Mouse (Mus musculus): ENCODE measurements around the gene Olfr967. TPM values are rescaled to one million over a fixed set of nuclear protein-coding genes. Genes with fewer than 3 reads are reported as not detected.
"Not testable (repeated sequence)": the region's sequence is repeated elsewhere in the genome, so short reads cannot be mapped to it uniquely, and the experiment has no call there.

Gene Olfr967
- not detected in 2 replicates for total RNA-seq (2021)
- long read RNA-seq: 0 reads

- no peak for DNase-seq
Measured at GRCm38 (mm10) chr9:39745949-39746348, at the start of gene Olfr967. Olfr967 (plus strand) TSS chr9:39746249.

- DNase-seq: not testable (repeated sequence)
Measured at GRCm38 (mm10) chr9:39701123-39701522, 44.9 kb upstream of the Olfr967 start.

GRCm38 (mm10) chr9:39707017-39707416 lies 39.0 kb upstream of the Olfr967 start, which contains the start of gene Olfr149:
Olfr149 (minus strand) TSS chr9:39707117.
- no peak for DNase-seq

GRCm38 (mm10) chr9:39708958-39709357 lies 37.1 kb upstream of the Olfr967 start:
- DNase-seq: no peak

GRCm38 (mm10) chr9:39711053-39711452 lies 35.0 kb upstream of the Olfr967 start, which contains the start of gene Olfr965:
Olfr965 (plus strand) TSS chr9:39711353.
- no peak for DNase-seq

GRCm38 (mm10) chr9:39730678-39731077 lies 15.4 kb upstream of the Olfr967 start, which contains the start of gene Olfr150:
Olfr150 (plus strand) TSS chr9:39730978.
- no peak for DNase-seq

- DNase-seq: no peak
Measured at GRCm38 (mm10) chr9:39740741-39741140, 5.3 kb upstream of the Olfr967 start.

GRCm38 (mm10) chr9:39746428-39746827 lies 379 bp downstream of the Olfr967 start:
- no peak for DNase-seq

GRCm38 (mm10) chr9:39783153-39783552 lies 37.1 kb downstream of the Olfr967 start, which contains the start of gene Olfr968:
Olfr968 (minus strand) TSS chr9:39783253.
- no peak for DNase-seq

GRCm38 (mm10) chr9:39790558-39790957 lies 44.5 kb downstream of the Olfr967 start, which contains the start of gene Olfr969:
Olfr969 (plus strand) TSS chr9:39790945.
- no peak for DNase-seq

Other genes with a start within 250 kb of the Olfr967 start
- not detected in 2 replicates for gene Olfr957, start 230.4 kb upstream of the Olfr967 start, total RNA-seq (2021)
- not detected in 2 replicates for gene Olfr958, start 192.2 kb upstream of the Olfr967 start, total RNA-seq (2021)
- not detected in 2 replicates for gene Olfr959, start 170.7 kb upstream of the Olfr967 start, total RNA-seq (2021)
- 7.4 and 11.7 TPM in 2 replicates for gene AW551984, start 141.8 kb upstream of the Olfr967 start, total RNA-seq (2021)
- gene Olfr148, start 135.6 kb upstream of the Olfr967 start, total RNA-seq (2021): not detected in 2 replicates
- gene Olfr960, start 124.9 kb upstream of the Olfr967 start, total RNA-seq (2021): not detected in 2 replicates
- gene Olfr961, start 101.2 kb upstream of the Olfr967 start, total RNA-seq (2021): not detected in 2 replicates
- gene Olfr963, start 79.0 kb upstream of the Olfr967 start, total RNA-seq (2021): not detected in 2 replicates
- not detected in 2 replicates for gene Olfr149, start 39.1 kb upstream of the Olfr967 start, total RNA-seq (2021)
- not detected in 2 replicates for gene Olfr965, start 34.9 kb upstream of the Olfr967 start, total RNA-seq (2021)
- not detected in 2 replicates for gene Olfr150, start 15.3 kb upstream of the Olfr967 start, total RNA-seq (2021)
- not detected in 2 replicates for gene Olfr968, start 37.0 kb downstream of the Olfr967 start, total RNA-seq (2021)
- not detected in 2 replicates for gene Olfr969, start 44.7 kb downstream of the Olfr967 start, total RNA-seq (2021)
- gene Olfr970, start 62.6 kb downstream of the Olfr967 start, total RNA-seq (2021): not detected in 2 replicates
- gene Olfr971, start 90.6 kb downstream of the Olfr967 start, total RNA-seq (2021): not detected in 2 replicates
- gene Olfr972, start 120.2 kb downstream of the Olfr967 start, total RNA-seq (2021): not detected in 2 replicates
- gene Olfr229, start 161.1 kb downstream of the Olfr967 start, total RNA-seq (2021): not detected in 2 replicates
- not detected in 2 replicates for gene Olfr974, start 191.3 kb downstream of the Olfr967 start, total RNA-seq (2021)
- not detected in 2 replicates for gene Olfr975, start 205.8 kb downstream of the Olfr967 start, total RNA-seq (2021)
- gene Olfr976, start 214.9 kb downstream of the Olfr967 start, total RNA-seq (2021): not detected in 2 replicates
- not detected in 2 replicates for gene Olfr978, start 245.9 kb downstream of the Olfr967 start, total RNA-seq (2021)

Data from adrenal gland, postnatal 25 days (tissue).